Mouse (Mus musculus) megakaryocyte progenitor cell, adult 5-6 weeks (primary cell): ENCODE measurements around the gene Tmem87a. TPM values are rescaled to one million over a fixed set of nuclear protein-coding genes. Genes with fewer than 3 reads are reported as not detected.

Experiments used
- ATAC-seq: replicated peaks from 2 replicates; pipeline ENCODE4 v1.8.0; 2016; ENCODE audit warnings: mild to moderate bottlenecking, moderate TSS enrichment, inconsistent platforms; ENCODE audit not compliant: poor library complexity
- total RNA-seq, 2 experiments: library from RNA; stranded (forward) in 1 of 2; stranded (reverse) in 1 of 2; fragments of 157-497, 149-512 nt in 1 of 2; fragments of 200-1000 nt in 1 of 2; gene quantifications; 2 replicates each; pipeline versions ENCODE4 v1.2.3 to v1.2.4; 2015 to 2017

The Tmem87a gene
- 29.7 and 31.0 TPM in 2 replicates for total RNA-seq (2015)
- total RNA-seq (2017): 63.3 and 70.2 TPM in 2 replicates

- peak; percentile 97 for ATAC-seq
Observed at GRCm38 (mm10) chr2:120403986-120404822, at the start of gene Tmem87a. Gene Tmem87a (minus strand): TSS chr2:120404113.

DNA sequence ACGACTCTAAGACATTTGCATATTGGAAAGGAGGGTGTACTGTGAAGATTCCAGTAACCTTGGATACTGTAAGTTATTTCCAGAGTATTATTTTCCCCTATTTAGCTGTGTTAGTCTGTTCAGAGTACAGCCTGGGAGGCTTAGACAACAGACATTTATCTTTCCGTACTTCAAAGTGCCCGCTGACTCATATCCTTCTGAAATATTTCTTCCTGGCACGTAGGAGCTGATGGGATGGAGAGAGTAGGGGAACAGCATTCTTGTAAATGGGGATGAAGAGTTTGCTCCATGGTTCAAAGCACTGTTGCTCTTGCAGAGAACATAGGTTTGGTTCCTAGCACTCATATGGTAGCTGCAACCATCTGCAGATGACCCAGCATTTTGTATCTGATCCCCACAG, 48.7 kb upstream of the Tmem87a start:
- no peak for ATAC-seq

GRCm38 (mm10) chr2:120450724-120451123, 46.8 kb upstream of the Tmem87a start:
- ATAC-seq: peak; percentile 72

DNA sequence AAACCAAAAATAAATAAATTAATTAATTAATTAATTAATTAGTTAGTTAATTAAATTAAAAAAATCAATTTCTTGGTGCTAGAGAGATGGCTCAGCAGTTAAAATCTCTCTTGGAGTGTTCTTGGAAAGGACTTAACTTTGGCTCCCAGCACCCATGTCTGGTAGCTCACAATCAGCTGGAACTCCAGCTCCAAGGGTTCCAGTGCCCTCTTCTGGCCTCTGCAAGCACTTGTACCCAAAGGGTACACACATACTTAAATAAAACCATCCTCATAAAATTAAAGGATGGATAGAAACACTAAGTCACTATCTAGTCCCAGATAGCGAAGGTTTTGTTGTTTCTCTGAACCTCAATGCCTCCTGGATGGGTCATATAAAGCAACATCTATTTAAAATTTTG, 43.4 kb upstream of the Tmem87a start:
- ATAC-seq: no peak

DNA sequence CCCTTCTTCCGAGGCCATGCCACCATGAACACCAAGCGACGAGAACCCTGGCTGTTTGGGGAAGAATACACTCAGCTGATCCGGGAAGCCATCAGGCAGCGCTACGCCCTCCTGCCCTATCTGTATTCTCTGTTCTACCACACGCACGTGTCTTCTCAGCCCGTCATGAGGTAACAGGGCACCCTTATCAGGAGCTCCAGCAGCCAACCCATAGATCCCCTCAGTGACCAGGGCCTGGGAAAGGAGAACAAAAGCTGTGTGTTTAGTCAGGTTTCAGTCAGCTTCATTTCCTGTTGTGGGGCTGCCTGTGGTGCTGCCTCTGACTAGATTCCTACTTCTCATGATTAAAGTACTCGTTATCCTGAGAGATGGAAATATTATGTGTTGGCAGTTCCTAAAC, 42.5 kb upstream of the Tmem87a start:
- ATAC-seq: peak; percentile 96

DNA sequence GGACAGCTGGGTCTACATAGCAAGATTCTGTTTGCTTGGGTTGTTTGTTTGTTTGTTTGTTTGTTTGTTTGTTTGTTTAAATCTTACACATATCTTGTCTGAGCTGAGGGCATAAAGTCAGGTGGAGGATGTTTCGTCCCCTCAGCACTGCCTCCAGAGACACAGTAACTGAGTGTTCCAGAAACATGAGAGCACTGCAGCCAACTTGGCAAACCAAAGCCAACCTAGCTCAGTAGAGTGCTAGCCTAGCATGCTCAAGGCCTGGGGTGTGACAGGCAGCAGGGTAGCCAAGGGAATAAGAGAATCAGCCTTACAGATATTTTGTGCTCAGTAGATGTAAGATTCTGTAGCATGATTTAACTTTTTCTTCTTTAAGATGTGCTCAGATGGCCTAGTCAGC, 40.6 kb upstream of the Tmem87a start:
- ATAC-seq: no peak

GRCm38 (mm10) chr2:120424386-120424785, 20.5 kb upstream of the Tmem87a start:
- ATAC-seq: no peak

DNA sequence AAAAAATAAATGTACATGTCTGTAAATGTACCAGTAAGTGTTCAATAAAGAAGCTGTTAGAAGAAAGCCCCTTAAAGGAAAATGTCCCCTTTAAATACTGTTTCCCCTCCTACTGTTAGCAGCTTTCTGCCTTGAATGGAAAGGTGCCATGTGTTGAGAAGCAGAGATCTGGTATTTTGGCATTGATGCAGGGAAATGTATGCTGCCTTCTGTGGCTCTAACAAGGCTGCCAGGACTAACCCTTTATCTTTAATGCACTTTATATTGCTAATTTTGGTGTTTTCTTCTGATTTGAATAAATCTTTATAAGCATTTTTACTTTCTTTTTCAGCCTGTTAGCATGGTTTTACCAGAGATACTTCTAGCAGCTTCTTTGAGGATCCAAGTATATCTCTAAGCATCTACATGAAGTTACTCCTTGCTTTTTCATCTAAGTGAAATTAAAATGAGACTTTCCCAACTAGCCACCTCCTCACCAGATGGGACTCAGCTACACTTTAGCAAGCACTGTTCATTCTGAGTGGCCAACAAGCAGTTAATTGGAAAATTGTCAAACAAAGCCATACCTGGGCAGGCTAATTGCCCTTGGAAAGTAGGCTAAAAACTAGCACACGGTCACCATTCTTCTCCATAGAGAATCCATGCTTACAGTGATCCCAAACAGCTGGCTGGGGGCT, 11.0 kb upstream of the Tmem87a start:
- ATAC-seq: no peak

GRCm38 (mm10) chr2:120414113-120414512, 10.2 kb upstream of the Tmem87a start:
- ATAC-seq: no peak

- peak; percentile 71 for ATAC-seq
Observed at GRCm38 (mm10) chr2:120411096-120411628, 7.2 kb upstream of the Tmem87a start.

- ATAC-seq: no peak
Observed at GRCm38 (mm10) chr2:120404823-120405765, 1.2 kb upstream of the Tmem87a start.

DNA sequence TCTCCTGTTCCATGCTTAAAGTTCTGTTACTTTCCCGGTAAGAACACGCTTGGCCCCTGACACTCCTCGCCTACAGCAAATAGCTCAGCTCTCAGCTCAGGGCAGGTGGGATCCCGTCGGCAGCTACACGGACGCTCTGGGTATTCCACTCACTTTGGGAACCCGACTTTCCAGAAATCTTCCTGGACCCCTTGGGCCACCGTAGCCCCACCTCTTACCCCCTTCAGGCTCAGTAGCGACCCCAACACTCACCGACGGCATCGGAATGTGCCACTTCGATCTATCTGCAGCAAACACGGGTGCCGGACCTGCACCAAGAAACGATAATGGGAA, 294 bp downstream of the Tmem87a start, which contains the start of gene Ganc:
Ganc (plus strand) TSS at position 244 of the 333 bp plus-strand sequence.
- ATAC-seq: peak; percentile 38

- no peak for ATAC-seq
Observed at GRCm38 (mm10) chr2:120402813-120403212, 1.1 kb downstream of the Tmem87a start.

DNA sequence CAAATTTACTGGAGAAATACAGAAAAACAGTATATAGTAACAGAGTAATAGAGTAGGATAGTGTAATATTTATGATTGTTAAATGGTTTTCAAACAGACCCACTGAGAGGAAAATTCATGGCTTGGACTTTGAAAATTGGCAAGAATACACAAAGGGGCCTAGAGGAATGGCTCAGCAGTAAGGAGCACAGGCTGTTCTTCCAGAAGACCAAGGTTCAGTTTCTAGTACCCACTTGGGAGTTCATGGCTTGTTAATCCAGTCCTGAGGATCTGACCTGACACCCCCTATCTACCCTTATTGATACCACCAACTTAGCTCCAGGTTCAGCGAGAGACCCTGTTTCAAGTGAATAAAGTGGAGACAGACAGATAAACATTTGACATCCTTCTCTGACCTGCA, 6.0 kb downstream of the Tmem87a start:
- no peak for ATAC-seq

- no peak for ATAC-seq
Observed at GRCm38 (mm10) chr2:120392406-120392805, 11.5 kb downstream of the Tmem87a start.

GRCm38 (mm10) chr2:120390934-120391333, 13.0 kb downstream of the Tmem87a start:
- no peak for ATAC-seq

DNA sequence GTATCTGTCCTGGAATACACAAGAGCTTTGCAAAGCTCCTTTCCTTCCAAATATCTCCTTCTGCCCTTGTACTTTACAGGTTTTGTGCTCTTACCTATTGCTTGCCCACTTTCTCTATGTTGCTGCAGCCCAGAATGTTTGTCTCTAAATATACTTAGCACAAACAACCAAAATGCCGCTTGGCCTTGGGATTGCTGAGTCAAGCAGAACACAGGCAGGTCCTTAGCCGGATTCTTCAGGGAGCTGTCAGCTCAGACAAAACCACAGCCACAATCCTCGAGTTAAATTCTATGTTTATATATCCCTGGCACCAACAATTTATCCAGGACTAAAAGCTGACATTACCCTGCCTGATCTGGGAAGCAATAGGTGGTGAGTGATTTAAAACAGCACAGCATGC, 14.5 kb downstream of the Tmem87a start:
- no peak for ATAC-seq

DNA sequence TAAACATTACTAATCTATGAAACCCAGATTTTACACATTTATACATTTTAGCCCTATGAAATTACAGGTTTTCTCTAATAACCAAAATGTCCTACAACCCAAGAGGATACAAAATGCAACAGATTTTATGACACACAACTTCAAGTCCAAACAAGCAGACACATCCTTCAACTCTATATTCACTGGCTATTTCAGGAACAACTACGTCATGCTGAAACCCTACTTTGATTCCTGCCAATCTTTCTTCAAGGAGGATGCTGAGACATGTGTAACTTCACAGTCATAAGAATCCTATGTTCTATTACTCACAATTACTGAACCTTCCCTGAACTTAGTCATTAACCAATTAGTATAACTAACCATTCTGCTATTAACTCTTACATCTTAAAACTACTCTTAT, 16.6 kb downstream of the Tmem87a start:
- no peak for ATAC-seq

DNA sequence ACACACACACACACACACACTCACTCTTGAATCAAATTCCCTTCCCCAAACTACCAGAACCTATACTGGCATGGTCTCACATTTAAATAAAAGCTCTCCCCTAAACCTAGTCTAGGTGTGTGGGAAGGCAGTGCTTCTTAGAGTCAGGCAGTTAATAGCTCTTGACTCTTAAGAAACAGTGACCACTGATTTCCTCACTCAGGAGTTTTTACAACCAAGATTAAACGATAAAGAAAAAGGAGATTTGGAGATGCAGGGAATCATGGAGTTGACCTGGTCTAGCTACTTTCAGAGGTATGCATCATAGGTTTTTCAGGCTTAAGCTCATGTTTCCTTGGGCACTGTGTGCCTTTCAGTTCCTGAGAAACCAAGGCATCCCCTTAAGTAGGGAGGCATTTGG, 17.6 kb downstream of the Tmem87a start:
- ATAC-seq: no peak

- ATAC-seq: no peak
Observed at GRCm38 (mm10) chr2:120373858-120374257, 30.1 kb downstream of the Tmem87a start.
